Mouse (Mus musculus) A20 (cell line): ENCODE results near the gene Cxcl14.

Source experiments
- DNase-seq: peaks from one replicate; pipeline ENCODE4 v3.0.0-alpha.2; 2011; ENCODE audit warnings: low read depth, low spot score

Gene Cxcl14

GRCm38 (mm10) chr13:56251924-56252619 lies 44.3 kb downstream of the Cxcl14 start, which contains the start of gene Neurog1:
Gene Neurog1 (minus strand): TSS chr13:56252163.
- no peak for DNase-seq

- DNase-seq = no peak
Observed at GRCm38 (mm10) chr13:56251176-56251923, 45.0 kb downstream of the Cxcl14 start.

- DNase-seq = no peak
Observed at GRCm38 (mm10) chr13:56250551-56251161, 45.7 kb downstream of the Cxcl14 start.

GRCm38 (mm10) chr13:56249593-56250341 lies 46.6 kb downstream of the Cxcl14 start:
- DNase-seq = no peak

- no peak for DNase-seq
Observed at GRCm38 (mm10) chr13:56243104-56243503, 53.2 kb downstream of the Cxcl14 start.

GRCm38 (mm10) chr13:56240012-56240770 lies 56.2 kb downstream of the Cxcl14 start:
- no peak for DNase-seq
